Mouse (Mus musculus): ENCODE measurements around the gene Aldh3b2.

DNA sequence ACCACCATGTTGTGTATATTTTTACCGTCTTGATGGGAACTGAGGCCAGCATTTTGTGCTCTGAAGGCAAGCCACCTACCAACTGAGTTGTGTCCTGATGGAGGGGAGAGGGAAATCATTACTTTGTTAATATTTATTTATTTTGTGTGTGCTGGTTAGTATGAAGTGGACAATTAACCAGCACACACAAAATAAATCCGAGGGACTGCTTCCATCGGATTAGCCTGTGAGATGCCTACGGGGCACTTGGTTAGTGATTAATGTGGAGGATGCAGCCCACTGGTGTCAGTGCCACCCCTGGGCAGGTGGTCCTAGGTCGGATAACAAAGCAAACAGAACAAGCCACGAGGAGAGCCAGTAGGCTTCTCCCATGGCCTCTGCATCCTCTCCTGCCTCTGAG lies 22.8 kb downstream of the Aldh3b2 start:
- TF ChIP-seq HCFC1 (IDR thresholded peaks at IDR 0.05; ENCODE audit: borderline replicate concordance, insufficient read depth, low read length) (no peak), CHD2 (IDR thresholded peaks at IDR 0.05; ENCODE audit: low read depth, low read length) (no peak), MAFK (IDR thresholded peaks at IDR 0.05; ENCODE audit: insufficient read depth, low read depth, low read length) (no peak), ZNF384 (IDR thresholded peaks at IDR 0.05; ENCODE audit: low read depth, low read length) (no peak), ZC3H11A (IDR thresholded peaks at IDR 0.05; ENCODE audit: borderline replicate concordance, low read depth, low read length) (no peak)
